Mouse (Mus musculus): Measurements from ENCODE around the gene Rfwd3. TPM values are rescaled to one million over a fixed set of nuclear protein-coding genes. Genes with fewer than 3 reads are reported as not detected.
"Not testable (repeated sequence)": the region's sequence is repeated elsewhere in the genome, so short reads cannot be mapped to it uniquely, and the experiment has no call there.

Rfwd3 gene
- polyA plus RNA-seq, 1 experiment from 2014 or later, result 72.4 TPM

- not testable (repeated sequence) for H3K4me2 ChIP-seq; H3K9ac ChIP-seq; H3K27me3 ChIP-seq; H3K4me3 ChIP-seq (replicated peaks); H3K9me3 ChIP-seq (replicated peaks); H3K36me3 ChIP-seq; H3K4me1 ChIP-seq; ATAC-seq (replicated peaks; ENCODE audit: low FRiP score); H3K27ac ChIP-seq
- WGBS, result 92% methylated on average over 15 of the region's 15 CpGs
Measured at GRCm38 (mm10) chr8:111310006-111310405, 10.0 kb upstream of the Rfwd3 start.

- Histone ChIP-seq H3K4me2 (no peak overlapping the region), H3K4me1 (peaks cover 3% of the 10 kb centered on the region; the same call in 1 of the 2 replicates), H3K36me3 (no peaks in the 10 kb centered on the region), H3K4me3 (replicated peaks) (no peak overlapping the region), H3K9me3 (replicated peaks) (no peaks in the 10 kb centered on the region), H3K9ac (no peak overlapping the region), H3K27me3 (no peaks in the 10 kb centered on the region), H3K27ac (no peak overlapping the region)
- WGBS, result 32% methylated on average over 5 of the region's 5 CpGs
- ATAC-seq (replicated peaks; ENCODE audit: low FRiP score), result no peak
Measured at GRCm38 (mm10) chr8:111305031-111305730, 5.2 kb upstream of the Rfwd3 start.

GRCm38 (mm10) chr8:111304359-111304758, 4.3 kb upstream of the Rfwd3 start:
- H3K9ac ChIP-seq, result no peak overlapping the region
- H3K36me3 ChIP-seq, result no peaks in the 10 kb centered on the region
- H3K4me1 ChIP-seq, result peaks cover 3% of the 10 kb centered on the region; the same call in 1 of the 2 replicates
- H3K9me3 ChIP-seq (replicated peaks), result no peaks in the 10 kb centered on the region
- no peak overlapping the region for H3K4me2 ChIP-seq
- H3K27me3 ChIP-seq, result no peaks in the 10 kb centered on the region
- no peak overlapping the region for H3K4me3 ChIP-seq (replicated peaks)
- WGBS, result 92% methylated on average over 3 of the region's 3 CpGs
- no peak overlapping the region for H3K27ac ChIP-seq
- no peak for ATAC-seq (replicated peaks; ENCODE audit: low FRiP score)

- 82% methylated on average over 5 of the region's 5 CpGs for WGBS
- H3K4me2 ChIP-seq; H3K4me3 ChIP-seq (replicated peaks); H3K27ac ChIP-seq; ATAC-seq (replicated peaks; ENCODE audit: low FRiP score); H3K4me1 ChIP-seq; H3K9ac ChIP-seq; H3K27me3 ChIP-seq; H3K9me3 ChIP-seq (replicated peaks); H3K36me3 ChIP-seq: not testable (repeated sequence)
Measured at GRCm38 (mm10) chr8:111303076-111303803, 3.2 kb upstream of the Rfwd3 start.

- Histone ChIP-seq H3K27ac (peak overlapping the region; percentile 87), H3K36me3 (peaks cover 11% of the 10 kb centered on the region), H3K4me3 (replicated peaks) (peak overlapping the region; percentile 86), H3K27me3 (no peaks in the 10 kb centered on the region), H3K4me1 (peaks cover 14% of the 10 kb centered on the region), H3K4me2 (peak overlapping the region; percentile 65), H3K9me3 (replicated peaks) (no peaks in the 10 kb centered on the region), H3K9ac (0 out of 2 replicates have a peak overlapping the region, but pooled peaks have one; percentile 31)
- WGBS, result 66% methylated on average over 11 of the region's 11 CpGs
- ATAC-seq (replicated peaks; ENCODE audit: low FRiP score), result no peak
Measured at GRCm38 (mm10) chr8:111300597-111301546, 850 bp upstream of the Rfwd3 start.

- Histone ChIP-seq H3K4me2 (peak overlapping the region; percentile 65), H3K9ac (peak overlapping the region; percentile 92), H3K4me3 (replicated peaks) (peak overlapping the region; percentile 86), H3K4me1 (peaks cover 11% of the 10 kb centered on the region), H3K9me3 (replicated peaks) (no peaks in the 10 kb centered on the region), H3K36me3 (peaks cover 24% of the 10 kb centered on the region), H3K27ac (peak overlapping the region; percentile 97), H3K27me3 (no peaks in the 10 kb centered on the region)
- peak; percentile 26 for ATAC-seq (replicated peaks; ENCODE audit: low FRiP score)
- under 1% methylated on average over 28 of the region's 28 CpGs for WGBS
Measured at GRCm38 (mm10) chr8:111299363-111299820, 630 bp downstream of the Rfwd3 start.

GRCm38 (mm10) chr8:111298011-111298410, 2.0 kb downstream of the Rfwd3 start:
- H3K4me2 ChIP-seq, result peak overlapping the region; percentile 65
- peaks cover 38% of the 10 kb centered on the region for H3K36me3 ChIP-seq
- peaks cover 11% of the 10 kb centered on the region for H3K4me1 ChIP-seq
- 0 out of 2 replicates have a peak overlapping the region, but pooled peaks have one; percentile 86 for H3K4me3 ChIP-seq (replicated peaks)
- H3K9ac ChIP-seq, result no peak overlapping the region
- no peaks in the 10 kb centered on the region for H3K27me3 ChIP-seq
- no peaks in the 10 kb centered on the region for H3K9me3 ChIP-seq (replicated peaks)
- 82% methylated on average over 1 of the region's 1 CpGs for WGBS
- no peak overlapping the region for H3K27ac ChIP-seq
- ATAC-seq (replicated peaks; ENCODE audit: low FRiP score), result no peak

GRCm38 (mm10) chr8:111291733-111292132, 8.3 kb downstream of the Rfwd3 start:
- Histone ChIP-seq H3K36me3 (peaks cover 95% of the 10 kb centered on the region), H3K4me1 (peaks cover 3% of the 10 kb centered on the region; the same call in 1 of the 2 replicates), H3K27me3 (no peaks in the 10 kb centered on the region), H3K9me3 (replicated peaks) (no peaks in the 10 kb centered on the region), H3K4me3 (replicated peaks) (no peak overlapping the region), H3K9ac (no peak overlapping the region), H3K4me2 (no peak overlapping the region), H3K27ac (no peak overlapping the region)
- 59% methylated on average over 7 of the region's 7 CpGs for WGBS
- no peak for ATAC-seq (replicated peaks; ENCODE audit: low FRiP score)

- Histone ChIP-seq H3K9ac (no peak overlapping the region), H3K27ac (no peak overlapping the region), H3K27me3 (no peaks in the 10 kb centered on the region), H3K4me3 (replicated peaks) (no peak overlapping the region), H3K4me2 (no peak overlapping the region), H3K36me3 (peaks cover 97% of the 10 kb centered on the region), H3K9me3 (replicated peaks) (no peaks in the 10 kb centered on the region), H3K4me1 (peaks cover 3% of the 10 kb centered on the region; the same call in 1 of the 2 replicates)
- no peak for ATAC-seq (replicated peaks; ENCODE audit: low FRiP score)
- 97% methylated on average over 7 of the region's 7 CpGs for WGBS
Measured at GRCm38 (mm10) chr8:111290586-111290985, 9.4 kb downstream of the Rfwd3 start.

GRCm38 (mm10) chr8:111285603-111286002, 14.4 kb downstream of the Rfwd3 start:
- no peak overlapping the region for H3K9ac ChIP-seq
- no peaks in the 10 kb centered on the region for H3K9me3 ChIP-seq (replicated peaks)
- H3K27ac ChIP-seq, result no peak overlapping the region
- no peak overlapping the region for H3K4me3 ChIP-seq (replicated peaks)
- peaks cover 96% of the 10 kb centered on the region for H3K36me3 ChIP-seq
- ATAC-seq (replicated peaks; ENCODE audit: low FRiP score), result no peak
- WGBS, result 62% methylated on average over 4 of the region's 4 CpGs
- no peaks in the 10 kb centered on the region for H3K27me3 ChIP-seq
- no peaks in the 10 kb centered on the region for H3K4me1 ChIP-seq
- no peak overlapping the region for H3K4me2 ChIP-seq

- H3K9me3 ChIP-seq (replicated peaks), result no peaks in the 10 kb centered on the region
- H3K27ac ChIP-seq, result no peak overlapping the region
- H3K36me3 ChIP-seq, result peaks cover 95% of the 10 kb centered on the region
- H3K4me2 ChIP-seq, result no peak overlapping the region
- no peaks in the 10 kb centered on the region for H3K4me1 ChIP-seq
- H3K9ac ChIP-seq, result no peak overlapping the region
- no peak for ATAC-seq (replicated peaks; ENCODE audit: low FRiP score)
- WGBS, result 98% methylated on average over 3 of the region's 3 CpGs
- H3K4me3 ChIP-seq (replicated peaks), result no peak overlapping the region
- no peaks in the 10 kb centered on the region for H3K27me3 ChIP-seq
Measured at GRCm38 (mm10) chr8:111282093-111282492, 17.9 kb downstream of the Rfwd3 start.

Measured in kidney, embryonic 15.5 days (tissue).